Mouse (Mus musculus): ENCODE data around the gene Rbms1. TPM values are rescaled to one million over a fixed set of nuclear protein-coding genes. Genes with fewer than 3 reads are reported as not detected.

The Rbms1 gene
- 64.7 and 79.0 TPM in 2 replicates for polyA plus RNA-seq (2015; fragmentation: Nextera tagmentation; extraction: Ambion mirVana)

GRCm38 (mm10) chr2:60962671-60963421, at the start of gene Rbms1:
TSS of gene Rbms1 (minus strand) at chr2:60963192.
- H3K27me3 ChIP-seq (replicated peaks; ENCODE audit: control insufficient read depth, insufficient read depth, low read length) = no peaks in the 10 kb centered on the region
- ATAC-seq = peak; percentile 87
- H3K9me3 ChIP-seq (ENCODE audit: control insufficient read depth, low read length) = no peaks in the 10 kb centered on the region
- H3K4me2 ChIP-seq (ENCODE audit: low read length) = peak within 1 kb of the TSS; percentile 73
- WGBS = under 1% methylated on average over 48 of the region's 51 CpGs
- no peaks in the 10 kb centered on the region for H3K36me3 ChIP-seq (ENCODE audit: control insufficient read depth, insufficient read depth, low read length)
- peaks cover 4% of the 10 kb centered on the region; the same call in 1 of the 2 replicates for H3K4me1 ChIP-seq (ENCODE audit: control insufficient read depth, insufficient read depth, low read depth, low read length)
- H3K9ac ChIP-seq (ENCODE audit: low read depth, low read length) = peak within 1 kb of the TSS; percentile 93
- H3K27ac ChIP-seq (ENCODE audit: low read depth, low read length) = peak within 1 kb of the TSS; percentile 97
- H3K4me3 ChIP-seq (ENCODE audit: low read length) = peak within 1 kb of the TSS; percentile 89

GRCm38 (mm10) chr2:61012249-61012828, 49.3 kb upstream of the Rbms1 start:
- H3K27me3 ChIP-seq (replicated peaks; ENCODE audit: control insufficient read depth, insufficient read depth, low read length) = no peaks in the 10 kb centered on the region
- peak; percentile 63; the same call in 1 of the 2 replicates for ATAC-seq
- no peak overlapping the region for H3K4me3 ChIP-seq (ENCODE audit: low read length)
- H3K36me3 ChIP-seq (ENCODE audit: control insufficient read depth, insufficient read depth, low read length) = no peaks in the 10 kb centered on the region
- H3K4me1 ChIP-seq (ENCODE audit: control insufficient read depth, insufficient read depth, low read depth, low read length) = no peaks in the 10 kb centered on the region
- no peak overlapping the region for H3K9ac ChIP-seq (ENCODE audit: low read depth, low read length)
- no peaks in the 10 kb centered on the region for H3K9me3 ChIP-seq (ENCODE audit: control insufficient read depth, low read length)
- H3K27ac ChIP-seq (ENCODE audit: low read depth, low read length) = no peak overlapping the region
- 21% methylated on average over 3 of the region's 3 CpGs for WGBS
- H3K4me2 ChIP-seq (ENCODE audit: low read length) = no peak overlapping the region

- H3K4me1 ChIP-seq (ENCODE audit: control insufficient read depth, insufficient read depth, low read depth, low read length) = no peaks in the 10 kb centered on the region
- H3K4me2 ChIP-seq (ENCODE audit: low read length) = no peak overlapping the region
- no peak overlapping the region for H3K4me3 ChIP-seq (ENCODE audit: low read length)
- no peak overlapping the region for H3K27ac ChIP-seq (ENCODE audit: low read depth, low read length)
- H3K36me3 ChIP-seq (ENCODE audit: control insufficient read depth, insufficient read depth, low read length) = no peaks in the 10 kb centered on the region
- ATAC-seq = no peak
- H3K27me3 ChIP-seq (replicated peaks; ENCODE audit: control insufficient read depth, insufficient read depth, low read length) = no peaks in the 10 kb centered on the region
- WGBS = 71% methylated on average over 5 of the region's 5 CpGs
- no peaks in the 10 kb centered on the region for H3K9me3 ChIP-seq (ENCODE audit: control insufficient read depth, low read length)
- H3K9ac ChIP-seq (ENCODE audit: low read depth, low read length) = no peak overlapping the region
Measured at GRCm38 (mm10) chr2:60986286-60986685, 23.3 kb upstream of the Rbms1 start.

GRCm38 (mm10) chr2:60978538-60979313, 15.7 kb upstream of the Rbms1 start:
- Histone ChIP-seq H3K4me2 (ENCODE audit: low read length) (no peak overlapping the region), H3K4me3 (ENCODE audit: low read length) (no peak overlapping the region), H3K9ac (ENCODE audit: low read depth, low read length) (no peak overlapping the region), H3K9me3 (ENCODE audit: control insufficient read depth, low read length) (no peaks in the 10 kb centered on the region), H3K36me3 (ENCODE audit: control insufficient read depth, insufficient read depth, low read length) (no peaks in the 10 kb centered on the region), H3K27me3 (replicated peaks; ENCODE audit: control insufficient read depth, insufficient read depth, low read length) (no peaks in the 10 kb centered on the region), H3K27ac (ENCODE audit: low read depth, low read length) (0 out of 2 replicates have a peak overlapping the region, but pooled peaks have one; percentile 39), H3K4me1 (ENCODE audit: control insufficient read depth, insufficient read depth, low read depth, low read length) (no peaks in the 10 kb centered on the region)
- 29% methylated on average over 4 of the region's 4 CpGs for WGBS
- peak; percentile 76 for ATAC-seq

- H3K27me3 ChIP-seq (replicated peaks; ENCODE audit: control insufficient read depth, insufficient read depth, low read length) = no peaks in the 10 kb centered on the region
- WGBS = 70% methylated on average over 7 of the region's 7 CpGs
- H3K36me3 ChIP-seq (ENCODE audit: control insufficient read depth, insufficient read depth, low read length) = no peaks in the 10 kb centered on the region
- H3K9me3 ChIP-seq (ENCODE audit: control insufficient read depth, low read length) = no peaks in the 10 kb centered on the region
- no peak overlapping the region for H3K4me2 ChIP-seq (ENCODE audit: low read length)
- ATAC-seq = no peak
- no peak overlapping the region for H3K4me3 ChIP-seq (ENCODE audit: low read length)
- no peak overlapping the region for H3K9ac ChIP-seq (ENCODE audit: low read depth, low read length)
- no peaks in the 10 kb centered on the region for H3K4me1 ChIP-seq (ENCODE audit: control insufficient read depth, insufficient read depth, low read depth, low read length)
- H3K27ac ChIP-seq (ENCODE audit: low read depth, low read length) = no peak overlapping the region
Measured at GRCm38 (mm10) chr2:60972189-60972814, 9.3 kb upstream of the Rbms1 start.

- H3K4me1 ChIP-seq (ENCODE audit: control insufficient read depth, insufficient read depth, low read depth, low read length) = peaks cover 4% of the 10 kb centered on the region; the same call in 1 of the 2 replicates
- H3K9me3 ChIP-seq (ENCODE audit: control insufficient read depth, low read length) = no peaks in the 10 kb centered on the region
- peak overlapping the region; percentile 73 for H3K4me2 ChIP-seq (ENCODE audit: low read length)
- peak overlapping the region; percentile 97 for H3K27ac ChIP-seq (ENCODE audit: low read depth, low read length)
- peak overlapping the region; percentile 89 for H3K4me3 ChIP-seq (ENCODE audit: low read length)
- H3K36me3 ChIP-seq (ENCODE audit: control insufficient read depth, insufficient read depth, low read length) = no peaks in the 10 kb centered on the region
- H3K9ac ChIP-seq (ENCODE audit: low read depth, low read length) = peak overlapping the region; percentile 93
- ATAC-seq = no peak
- whole genome bisulfite sequencing = 4% methylated on average over 5 of the region's 5 CpGs
- H3K27me3 ChIP-seq (replicated peaks; ENCODE audit: control insufficient read depth, insufficient read depth, low read length) = no peaks in the 10 kb centered on the region
Measured at GRCm38 (mm10) chr2:60963616-60964015, 624 bp upstream of the Rbms1 start.

GRCm38 (mm10) chr2:60962001-60962670, 856 bp downstream of the Rbms1 start:
- Histone ChIP-seq H3K9ac (ENCODE audit: low read depth, low read length) (peak overlapping the region; percentile 93), H3K4me2 (ENCODE audit: low read length) (peak overlapping the region; percentile 73), H3K27me3 (replicated peaks; ENCODE audit: control insufficient read depth, insufficient read depth, low read length) (no peaks in the 10 kb centered on the region), H3K27ac (ENCODE audit: low read depth, low read length) (peak overlapping the region; percentile 97), H3K9me3 (ENCODE audit: control insufficient read depth, low read length) (no peaks in the 10 kb centered on the region), H3K4me1 (ENCODE audit: control insufficient read depth, insufficient read depth, low read depth, low read length) (peaks cover 4% of the 10 kb centered on the region; the same call in 1 of the 2 replicates), H3K36me3 (ENCODE audit: control insufficient read depth, insufficient read depth, low read length) (no peaks in the 10 kb centered on the region), H3K4me3 (ENCODE audit: low read length) (peak overlapping the region; percentile 89)
- WGBS = 1% methylated on average over 35 of the region's 64 CpGs
- ATAC-seq = peak; percentile 80

- Histone ChIP-seq H3K4me1 (ENCODE audit: control insufficient read depth, insufficient read depth, low read depth, low read length) (peaks cover 4% of the 10 kb centered on the region; the same call in 1 of the 2 replicates), H3K9me3 (ENCODE audit: control insufficient read depth, low read length) (no peaks in the 10 kb centered on the region), H3K4me3 (ENCODE audit: low read length) (peak overlapping the region; percentile 89), H3K4me2 (ENCODE audit: low read length) (peak overlapping the region; percentile 73), H3K27ac (ENCODE audit: low read depth, low read length) (peak overlapping the region; percentile 97; the same call in 1 of the 2 replicates), H3K36me3 (ENCODE audit: control insufficient read depth, insufficient read depth, low read length) (no peaks in the 10 kb centered on the region), H3K27me3 (replicated peaks; ENCODE audit: control insufficient read depth, insufficient read depth, low read length) (no peaks in the 10 kb centered on the region), H3K9ac (ENCODE audit: low read depth, low read length) (peak overlapping the region; percentile 93)
- 40% methylated on average over 5 of the region's 5 CpGs for WGBS
- ATAC-seq = no peak
Measured at GRCm38 (mm10) chr2:60961281-60961680, 1.7 kb downstream of the Rbms1 start.
